Mouse (Mus musculus) midbrain, postnatal 0 days (tissue): Measurements from ENCODE around the gene Bnip1. TPM values are rescaled to one million over a fixed set of nuclear protein-coding genes. Genes with fewer than 3 reads are reported as not detected.

Experiments used
- ATAC-seq: fragments of 200-750 bp; cut with Nextera tagmentation; 2 replicates; pipeline ENCODE4 v1.8.0; 2017; ENCODE audit warnings: moderate number of reproducible peaks, mild to moderate bottlenecking, moderate TSS enrichment, moderate library complexity; ENCODE audit not compliant: low FRiP score
- DNase-seq: peaks from one replicate; pipeline ENCODE4 v3.0.0-alpha.2; 2015; ENCODE audit warnings: low spot score
- H3K27ac ChIP-seq: fragments of 300-500 bp; sonication (generic); 2 replicates; pipeline ENCODE4 v1.5.1; 2014; ENCODE audit warnings: low read depth, mild to moderate bottlenecking, low read length, mixed read lengths
- H3K27me3 ChIP-seq: fragments of 300-500 bp; sonication (generic); 2 replicates; pipeline ENCODE4 v1.6.1; 2014; ENCODE audit warnings: low read length, control low read depth, mixed read lengths; ENCODE audit not compliant: insufficient read depth
- H3K36me3 ChIP-seq: fragments of 300-500 bp; sonication (generic); 2 replicates; pipeline ENCODE4 v1.6.1; 2014; ENCODE audit warnings: low read length, control low read depth, mixed read lengths; ENCODE audit not compliant: insufficient read depth
- H3K4me1 ChIP-seq: fragments of 300-500 bp; sonication (generic); 2 replicates; pipeline ENCODE4 v1.6.1; 2014; ENCODE audit warnings: mild to moderate bottlenecking, control low read depth, antibody characterized with exemption, low read length, mixed read lengths; ENCODE audit not compliant: insufficient read depth
- H3K4me2 ChIP-seq: fragments of 300-500 bp; sonication (generic); 2 replicates; pipeline ENCODE4 v1.6.1; 2014; ENCODE audit warnings: low read depth, mild to moderate bottlenecking, low read length, mixed read lengths; ENCODE audit not compliant: poor library complexity, severe bottlenecking
- H3K4me3 ChIP-seq: fragments of 300-500 bp; sonication (generic); 2 replicates; pipeline ENCODE4 v1.5.1; 2014; ENCODE audit warnings: low read depth, mild to moderate bottlenecking, low read length, moderate library complexity
- H3K9ac ChIP-seq: fragments of 300-500 bp; sonication (generic); replicated peaks from 2 replicates; pipeline ENCODE4 v1.6.1; 2014; ENCODE audit warnings: mild to moderate bottlenecking, low read length, moderate library complexity, mixed read lengths; ENCODE audit not compliant: poor library complexity, severe bottlenecking
- H3K9me3 ChIP-seq: fragments of 300-500 bp; sonication (generic); 2 replicates; pipeline ENCODE4 v1.6.1; 2016; ENCODE audit warnings: low read length, control low read depth
- CTCF ChIP-seq: IDR thresholded peaks from 2 replicates; pipeline ENCODE4 v1.5.1; 2016; ENCODE audit warnings: antibody characterized with exemption, mild to moderate bottlenecking
- WGBS: fragments of 180-500 bp; shearing (Covaris S2); extraction: QIAGEN DNeasy Blood & Tissue Kit; methylation state at CpG from one replicate; pipeline ENCODE4 v1.1.7; 2014; 5-methylcytosine and 5-hydroxymethylcytosine counted together
- polyA plus RNA-seq: library from polyadenylated mRNA; unstranded; fragments of >200 nt; fragmentation: Nextera tagmentation; extraction: Ambion mirVana; gene quantifications from 2 replicates; pipeline ENCODE4 v1.2.1, GENCODE M21; 2015
- total RNA-seq: library from RNA; depleted of rRNA; stranded (reverse); fragments of >200 nt; gene quantifications from 2 replicates; pipeline ENCODE4 v1.2.3, GENCODE M21; 2014

Bnip1 gene
- total and polyA plus RNA-seq, 2 experiments from 2014 or later, result 53.7 to 56.8 TPM

DNA sequence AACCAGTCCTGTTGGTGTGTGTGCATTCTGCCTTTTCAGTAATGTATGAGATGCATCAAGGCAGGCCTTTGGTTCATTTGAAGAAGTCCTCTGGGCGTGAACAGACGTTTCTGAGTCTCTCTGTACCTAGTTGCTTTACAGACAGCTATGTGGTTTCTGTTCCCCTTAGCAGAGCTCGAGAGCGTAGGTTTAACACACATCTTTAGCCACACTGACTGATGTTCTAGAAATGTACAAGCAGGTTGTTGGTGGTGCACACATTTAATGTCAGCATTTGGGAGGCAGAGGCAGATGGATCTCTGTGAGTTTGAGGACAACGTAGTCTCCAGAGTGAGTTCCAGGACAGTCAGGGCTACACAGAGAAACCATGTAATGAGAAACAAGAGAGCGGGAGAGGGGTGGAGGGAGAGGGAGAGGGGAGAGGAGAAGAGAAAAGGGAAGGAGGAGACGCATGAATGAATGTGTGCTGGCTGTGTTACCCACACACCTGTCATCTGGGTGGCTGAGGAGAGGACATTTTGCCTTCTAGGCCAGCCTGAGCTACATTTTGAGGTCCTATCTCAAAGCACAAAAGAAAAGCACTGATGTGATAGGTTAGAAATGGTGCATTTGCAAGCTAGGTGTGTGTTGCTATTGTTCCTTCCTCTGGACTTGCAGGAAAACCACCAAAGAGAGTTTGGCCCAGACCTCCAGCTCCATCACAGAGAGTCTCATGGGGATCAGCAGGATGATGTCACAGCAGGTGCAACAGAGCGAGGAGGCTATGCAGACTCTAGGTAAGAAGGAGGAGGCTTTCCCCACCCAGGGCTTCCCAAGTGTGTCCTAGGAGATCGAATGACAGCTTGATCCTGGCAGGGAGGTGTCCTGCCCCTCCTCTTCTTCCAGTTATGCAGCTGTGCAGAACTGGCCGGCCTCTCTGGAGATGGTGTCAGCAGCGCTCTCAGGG, 9.7 kb downstream of the Bnip1 start:
- no peak for TF ChIP-seq CTCF
- H3K27ac ChIP-seq, result no peak overlapping the region
- H3K9ac ChIP-seq, result no peak overlapping the region
- H3K9me3 ChIP-seq, result no peaks in the 10 kb centered on the region
- no peak for DNase-seq
- H3K36me3 ChIP-seq, result peaks cover 57% of the 10 kb centered on the region
- H3K4me2 ChIP-seq, result no peak overlapping the region
- H3K27me3 ChIP-seq, result no peaks in the 10 kb centered on the region
- H3K4me3 ChIP-seq, result no peak overlapping the region
- WGBS, result 90% methylated on average over 11 of the region's 11 CpGs
- no peak for ATAC-seq
- no peaks in the 10 kb centered on the region for H3K4me1 ChIP-seq

DNA sequence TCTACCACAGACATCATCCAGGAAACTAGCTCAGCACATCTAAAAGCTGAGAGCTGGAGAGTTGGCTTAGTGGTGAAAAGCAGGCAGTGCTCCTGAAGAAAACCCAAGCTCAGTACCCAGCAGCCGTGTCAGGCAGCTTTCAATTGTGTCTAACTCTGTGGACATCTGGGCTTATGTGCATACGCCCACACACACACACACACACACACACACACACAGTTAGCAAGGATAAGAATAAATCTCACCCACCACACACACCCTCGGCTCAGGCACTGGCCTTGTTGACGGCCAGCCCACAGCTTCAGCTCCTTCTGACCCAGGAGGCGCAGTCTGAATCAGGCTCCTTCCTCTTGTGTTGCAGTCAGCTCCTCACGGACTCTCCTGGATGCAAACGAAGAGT, 10.7 kb downstream of the Bnip1 start:
- Histone ChIP-seq H3K4me3 (no peak overlapping the region), H3K4me1 (no peaks in the 10 kb centered on the region), H3K27ac (no peak overlapping the region), H3K9me3 (no peaks in the 10 kb centered on the region), H3K27me3 (no peaks in the 10 kb centered on the region), H3K4me2 (no peak overlapping the region), H3K36me3 (peaks cover 57% of the 10 kb centered on the region), H3K9ac (no peak overlapping the region)
- no peak for TF ChIP-seq CTCF
- DNase-seq (no peak), ATAC-seq (no peak)
- 89% methylated on average over 7 of the region's 7 CpGs for WGBS

DNA sequence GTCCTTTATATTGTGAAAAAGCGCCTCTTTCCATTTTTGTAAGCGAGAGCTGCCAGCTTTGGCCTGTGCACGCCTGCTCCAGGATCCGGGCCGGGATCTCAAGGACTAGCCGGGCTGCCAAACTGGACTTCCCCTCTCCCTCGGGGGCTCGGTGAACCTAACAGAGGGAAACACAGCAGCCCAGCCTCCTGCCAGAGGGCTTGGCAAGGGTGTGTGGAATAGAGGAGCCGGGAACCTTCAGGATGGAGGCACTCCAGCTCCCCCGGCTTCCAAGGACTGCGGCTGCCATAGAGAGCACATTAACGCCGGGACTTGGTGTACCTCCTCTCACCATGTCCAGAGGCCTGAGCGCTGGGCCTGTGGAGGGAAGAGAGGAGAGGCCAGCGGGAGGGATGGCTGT, 11.2 kb downstream of the Bnip1 start:
- Histone ChIP-seq H3K9ac (no peak overlapping the region), H3K4me1 (no peaks in the 10 kb centered on the region), H3K4me3 (no peak overlapping the region), H3K36me3 (peaks cover 51% of the 10 kb centered on the region), H3K9me3 (no peaks in the 10 kb centered on the region), H3K27me3 (no peaks in the 10 kb centered on the region), H3K4me2 (no peak overlapping the region), H3K27ac (no peak overlapping the region)
- ATAC-seq (no peak), DNase-seq (no peak)
- 95% methylated on average over 15 of the region's 15 CpGs for WGBS
- TF ChIP-seq CTCF, result no peak

DNA sequence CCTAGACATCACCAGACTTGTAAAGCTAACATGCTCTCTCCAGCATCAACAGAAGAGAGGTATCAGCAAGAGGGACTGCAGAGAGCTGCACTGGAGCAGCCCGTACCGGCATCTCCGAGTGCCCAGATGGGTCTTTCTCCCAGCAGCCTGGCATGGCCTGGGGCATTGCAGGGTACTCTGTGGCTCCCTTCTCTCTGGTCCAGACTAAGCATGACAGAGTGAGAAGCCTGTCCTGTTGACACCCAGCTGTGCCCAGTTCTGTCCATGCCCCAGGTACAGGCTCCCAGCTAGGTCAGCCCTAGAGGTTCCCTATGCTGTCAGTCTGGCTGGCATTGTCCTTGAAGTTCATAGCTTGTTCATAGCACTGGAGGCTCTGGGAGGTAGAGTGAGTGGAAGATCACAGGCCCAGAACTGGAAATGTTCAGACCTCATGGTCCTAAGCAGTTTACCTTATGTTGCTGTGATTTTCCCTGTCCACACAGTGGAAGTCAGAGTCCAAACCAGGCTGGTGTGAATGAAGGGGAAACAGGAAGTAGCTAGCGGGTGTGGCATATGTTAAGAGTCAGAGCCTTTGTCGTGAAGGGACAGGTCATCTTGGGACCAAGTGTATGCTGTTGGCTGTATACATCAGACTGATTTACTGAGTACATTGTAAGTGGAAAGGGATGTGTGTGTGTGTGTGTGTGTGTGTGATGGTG, 12.4 kb downstream of the Bnip1 start:
- H3K4me2 ChIP-seq, result no peak overlapping the region
- H3K27me3 ChIP-seq, result no peaks in the 10 kb centered on the region; the same call in 1 of the 2 replicates
- no peak for DNase-seq
- peaks cover 46% of the 10 kb centered on the region for H3K36me3 ChIP-seq
- no peak overlapping the region for H3K4me3 ChIP-seq
- no peak overlapping the region for H3K27ac ChIP-seq
- no peak overlapping the region for H3K9ac ChIP-seq
- ATAC-seq, result no peak
- TF ChIP-seq CTCF, result no peak
- 85% methylated on average over 5 of the region's 5 CpGs for WGBS
- no peaks in the 10 kb centered on the region for H3K4me1 ChIP-seq
- no peaks in the 10 kb centered on the region for H3K9me3 ChIP-seq

DNA sequence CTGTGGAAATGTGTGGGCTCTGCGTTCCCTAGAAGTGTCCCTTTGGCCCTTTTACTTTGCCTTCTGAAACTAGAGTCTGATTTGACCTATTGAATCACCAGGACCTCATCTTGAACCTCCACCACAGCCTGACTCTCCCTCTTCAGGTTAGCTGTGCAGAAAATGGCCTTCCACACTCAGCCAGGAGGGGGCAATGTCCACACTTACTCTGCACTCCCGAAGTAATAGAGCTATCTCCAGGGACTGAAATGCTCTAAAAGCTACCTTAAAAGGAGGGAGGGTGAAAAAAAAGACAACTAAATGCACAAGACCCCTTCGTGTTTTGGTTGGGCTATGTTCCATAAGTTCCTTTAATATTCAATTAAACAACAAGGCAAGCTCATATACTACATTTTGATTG, 13.9 kb downstream of the Bnip1 start:
- ATAC-seq (no peak), DNase-seq (peak; percentile 50)
- H3K27me3 ChIP-seq, result no peaks in the 10 kb centered on the region; the same call in 1 of the 2 replicates
- no peak overlapping the region for H3K4me3 ChIP-seq
- no peak overlapping the region for H3K27ac ChIP-seq
- H3K4me1 ChIP-seq, result no peaks in the 10 kb centered on the region
- H3K9ac ChIP-seq, result no peak overlapping the region
- no peaks in the 10 kb centered on the region for H3K9me3 ChIP-seq
- H3K36me3 ChIP-seq, result peaks cover 31% of the 10 kb centered on the region
- 21% methylated on average over 3 of the region's 3 CpGs for WGBS
- H3K4me2 ChIP-seq, result no peak overlapping the region
- TF ChIP-seq CTCF, result peak; percentile 82

DNA sequence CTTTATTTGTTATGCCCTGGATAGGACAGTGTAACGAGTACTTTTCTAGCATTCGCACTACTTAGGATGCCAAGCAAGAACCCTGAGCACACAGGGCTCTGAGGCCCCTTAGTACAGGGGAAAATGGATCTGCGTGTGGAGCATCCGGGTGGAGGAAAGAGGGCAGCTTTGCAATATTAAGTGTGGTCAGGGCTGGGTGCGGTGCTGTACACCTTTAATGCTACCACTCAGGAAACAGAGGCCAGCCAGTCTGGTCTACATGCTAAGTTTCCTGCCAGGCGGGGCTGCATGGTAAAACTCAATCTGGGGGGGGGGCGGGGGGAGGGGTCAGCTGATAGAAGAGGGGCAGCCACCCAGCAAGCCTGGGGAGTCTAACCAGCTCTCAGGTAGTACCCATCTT, 14.5 kb downstream of the Bnip1 start:
- 78% methylated on average over 7 of the region's 7 CpGs for WGBS
- no peaks in the 10 kb centered on the region for H3K9me3 ChIP-seq
- no peaks in the 10 kb centered on the region; the same call in 1 of the 2 replicates for H3K27me3 ChIP-seq
- no peak for DNase-seq
- H3K9ac ChIP-seq, result no peak overlapping the region
- H3K27ac ChIP-seq, result no peak overlapping the region
- TF ChIP-seq CTCF, result no peak
- H3K4me3 ChIP-seq, result no peak overlapping the region
- ATAC-seq, result no peak
- H3K4me2 ChIP-seq, result no peak overlapping the region
- peaks cover 25% of the 10 kb centered on the region for H3K36me3 ChIP-seq
- no peaks in the 10 kb centered on the region for H3K4me1 ChIP-seq
